In the genomic region with DNA sequence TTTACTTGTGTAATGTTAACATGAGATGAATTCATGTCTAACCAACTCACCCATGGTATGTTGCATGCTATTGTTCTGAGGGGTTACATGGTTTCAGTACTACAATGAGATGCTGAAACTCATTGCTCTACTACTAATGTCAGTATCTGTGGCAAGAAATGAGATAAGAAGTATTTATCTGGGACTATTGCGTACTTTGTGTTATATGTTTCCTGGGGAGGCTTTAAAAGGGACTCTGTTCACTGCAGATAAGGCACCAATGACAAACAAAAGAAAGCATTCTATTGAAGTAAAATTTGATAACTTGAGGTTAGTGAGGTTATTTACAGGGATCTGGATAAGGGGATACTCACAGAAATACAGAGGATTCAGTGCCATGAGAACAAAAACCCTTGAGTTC, we compare ENCODE assay signal across 20 mouse cellular contexts.
DNase-seq lines count a peak whose midpoint lies in the region; ATAC-seq and TF ChIP-seq lines count a peak whose summit lies in the region.
"Had no signal": no experiment of that assay in that cellular context is flagged by ENCODE, and none has a peak within 500 bp of the region (broad histone marks: within the 10 kb centered on the region; RNA-seq: fewer than 3 reads in every experiment).

No protein-coding gene starts in this region.

- no peak overlapping the region for H3K4me3 ChIP-seq in MEL (ENCODE audit: control insufficient read depth in 1 of 2, insufficient read depth in 1 of 2, low read depth in 2 of 2, low read length in 2 of 2)
- H3K4me3 ChIP-seq in liver, embryonic 14.5 days (ENCODE audit: insufficient read depth in 1 of 2, low read depth in 2 of 2, low read length in 2 of 2): no peak overlapping the region
- H3K4me3 ChIP-seq in forebrain, embryonic 10.5 days: no peak overlapping the region
- H3K4me3 ChIP-seq: embryonic facial prominence, embryonic 10.5 days; heart, embryonic 10.5 days; hindbrain, embryonic 13.5 days had no signal

- peak; percentile 72 for DNase-seq in MEL (ENCODE audit: low read depth, low spot score)
- peak; percentile 28 for DNase-seq in c-Kit-positive CD71-positive TER-119-negative erythroid progenitor cells, embryonic 14.5 days (ENCODE audit: low read depth)
- DNase-seq in liver, embryonic 14.5 days (ENCODE audit: low read depth in 3 of 3, low spot score in 3 of 3): peak in 1 of 3 experiments; percentile 28
- DNase-seq in forebrain, embryonic 10.5 days (ENCODE audit: extremely low spot score, low spot score): no peak
- DNase-seq in heart, adult 18-20 months: no peak
- no peak for DNase-seq in yolk sac, embryonic 10.5 days (ENCODE audit: low spot score)
- DNase-seq: adrenal gland, adult 8-10 months; adrenal gland, postnatal 36 days; cerebellum, adult 18-20 months; cerebellum, adult 9-11 months; cerebellum, postnatal 36 days; gastrocnemius, postnatal 36 days; heart, adult 11 months; heart, postnatal 10 days; heart, postnatal 4 days had no signal

- no peak for TF ChIP-seq POLR2A in MEL (IDR thresholded peaks at IDR 0.05; ENCODE audit: control insufficient read depth in 1 of 2, insufficient read depth in 1 of 2, low read depth in 1 of 2, low read length in 2 of 2, poor library complexity in 1 of 2)

- H3K79me2 ChIP-seq in MEL (ENCODE audit: control insufficient read depth, insufficient read depth, low read length, poor library complexity): no peaks in the 10 kb centered on the region

- no peak overlapping the region for H3K27ac ChIP-seq in MEL (ENCODE audit: control insufficient read depth, low read depth, low read length)
- no peak overlapping the region for H3K27ac ChIP-seq in liver, embryonic 14.5 days
- H3K27ac ChIP-seq in forebrain, embryonic 10.5 days: no peak overlapping the region
- H3K27ac ChIP-seq: embryonic facial prominence, embryonic 10.5 days; heart, embryonic 10.5 days; hindbrain, embryonic 13.5 days; hindbrain, postnatal 0 days had no signal

- TF ChIP-seq RAD21 in MEL (IDR thresholded peaks at IDR 0.05; ENCODE audit: low read depth, low read length): no peak

- ATAC-seq in liver, embryonic 14.5 days (ENCODE audit: insufficient read depth): peak; percentile 43; the same call in 1 of the 2 replicates
- ATAC-seq: forebrain, embryonic 14.5 days; hindbrain, postnatal 0 days had no signal

- TF ChIP-seq EP300 in MEL (IDR thresholded peaks at IDR 0.05; ENCODE audit: low read depth in 1 of 2, low read length in 2 of 2): peak; percentile 97 to 98
- TF ChIP-seq EP300 in liver, embryonic 14.5 days (IDR thresholded peaks at IDR 0.05; ENCODE audit: low read depth): peak; percentile 20; the same call in 1 of the 2 replicates

- H3K9me3 ChIP-seq in MEL (replicated peaks; ENCODE audit: insufficient read depth, low read length): no peaks in the 10 kb centered on the region
- no peaks in the 10 kb centered on the region for H3K9me3 ChIP-seq in liver, embryonic 14.5 days (ENCODE audit: control insufficient read depth, low read length)
- peaks cover 9% of the 10 kb centered on the region for H3K9me3 ChIP-seq in forebrain, embryonic 10.5 days

- no peak overlapping the region for H3K9ac ChIP-seq in MEL (ENCODE audit: control insufficient read depth, low read depth, low read length, poor library complexity, severe bottlenecking)
- no peak overlapping the region for H3K9ac ChIP-seq in liver, embryonic 14.5 days (replicated peaks)
- H3K9ac ChIP-seq: hindbrain, embryonic 13.5 days had no signal

- H3K4me2 ChIP-seq in liver, embryonic 14.5 days (ENCODE audit: low read depth): no peak overlapping the region
- H3K4me2 ChIP-seq: hindbrain, embryonic 13.5 days had no signal

- no peaks in the 10 kb centered on the region for H3K27me3 ChIP-seq in MEL (ENCODE audit: control insufficient read depth in 1 of 2, insufficient read depth in 2 of 2, low read length in 2 of 2)
- H3K27me3 ChIP-seq in liver, embryonic 14.5 days (ENCODE audit: control insufficient read depth, insufficient read depth, low read length): no peaks in the 10 kb centered on the region
- no peaks in the 10 kb centered on the region for H3K27me3 ChIP-seq in forebrain, embryonic 10.5 days (ENCODE audit: poor library complexity, severe bottlenecking)
- H3K27me3 ChIP-seq: hindbrain, embryonic 13.5 days had no signal

- 10% methylated on average over 1 of the region's 1 CpGs for WGBS in liver, embryonic 14.5 days (ENCODE audit: insufficient replicate concordance)
- 96% methylated on average over 1 of the region's 1 CpGs for WGBS in forebrain, embryonic 10.5 days

- peaks cover 0 to 12% of the 10 kb centered on the region in 2 experiments; a peak in 2 of 4 replicates for H3K4me1 ChIP-seq in MEL (ENCODE audit: control insufficient read depth in 1 of 2, insufficient read depth in 2 of 2, low read length in 2 of 2)
- H3K4me1 ChIP-seq in liver, embryonic 14.5 days (replicated peaks; ENCODE audit: control insufficient read depth in 2 of 2, insufficient read depth in 2 of 2, low read length in 1 of 2): no peaks in the 10 kb centered on the region
- no peaks in the 10 kb centered on the region for H3K4me1 ChIP-seq in forebrain, embryonic 10.5 days
- H3K4me1 ChIP-seq: embryonic facial prominence, embryonic 10.5 days; heart, embryonic 10.5 days; hindbrain, embryonic 13.5 days had no signal

- H3K36me3 ChIP-seq in MEL (ENCODE audit: control insufficient read depth in 1 of 2, insufficient read depth in 2 of 2, low read length in 2 of 2): peaks cover 0 to 8% of the 10 kb centered on the region in 2 experiments; a peak in 2 of 4 replicates
- H3K36me3 ChIP-seq in liver, embryonic 14.5 days (replicated peaks; ENCODE audit: control insufficient read depth, insufficient read depth, low read depth): no peaks in the 10 kb centered on the region
- H3K36me3 ChIP-seq in forebrain, embryonic 10.5 days (replicated peaks): no peaks in the 10 kb centered on the region
- H3K36me3 ChIP-seq: embryonic facial prominence, embryonic 10.5 days; heart, embryonic 10.5 days; hindbrain, embryonic 13.5 days had no signal

- no peak for TF ChIP-seq CTCF in MEL (IDR thresholded peaks at IDR 0.05 in 2 of 3, conservative IDR thresholded peaks at IDR 0.05 in 1 of 3; ENCODE audit: control insufficient read depth in 1 of 3, insufficient read depth in 1 of 3, low read depth in 2 of 3, low read length in 3 of 3, poor library complexity in 1 of 3, severe bottlenecking in 1 of 3)
- no peak for TF ChIP-seq CTCF in liver, embryonic 14.5 days (IDR thresholded peaks at IDR 0.05; ENCODE audit: low read depth)

TF ChIP-seq in MEL, 35 proteins besides CTCF, POLR2A, EP300 and RAD21 (continues in another document):
- TF ChIP-seq ELF1 (IDR thresholded peaks at IDR 0.05; ENCODE audit: low read depth, low read length) (0 out of 2 replicates have a peak, but pooled peaks have one; percentile 38), USF2 (IDR thresholded peaks at IDR 0.05; ENCODE audit: borderline replicate concordance in 1 of 2, insufficient read depth in 1 of 2, low read depth in 1 of 2, low read length in 2 of 2) (no peak), MAX (IDR thresholded peaks at IDR 0.05; ENCODE audit: low read length) (no peak), BHLHE40 (IDR thresholded peaks at IDR 0.05; ENCODE audit: borderline replicate concordance, low read depth, low read length) (peak; percentile 54; the same call in 1 of the 2 replicates), ZMIZ1 (IDR thresholded peaks at IDR 0.05; ENCODE audit: low read depth, low read length) (no peak), ZKSCAN1 (IDR thresholded peaks at IDR 0.05; ENCODE audit: low read depth, low read length) (no peak), GATA1 (IDR thresholded peaks at IDR 0.05; ENCODE audit: low read depth, low read length) (peak; percentile 98), ZC3H11A (IDR thresholded peaks at IDR 0.05; ENCODE audit: low read depth, low read length) (no peak), UBTF (IDR thresholded peaks at IDR 0.05; ENCODE audit: borderline replicate concordance, insufficient read depth, low read depth, low read length) (no peak), SMC3 (IDR thresholded peaks at IDR 0.05; ENCODE audit: low read depth, low read length) (no peak), NRF1 (IDR thresholded peaks at IDR 0.05; ENCODE audit: insufficient read depth, low read depth, low read length, poor library complexity, severe bottlenecking) (no peak), E2F4 (IDR thresholded peaks at IDR 0.05; ENCODE audit: borderline replicate concordance, low read depth, low read length) (no peak), GABPA (IDR thresholded peaks at IDR 0.05; ENCODE audit: low read depth, low read length) (no peak), MAFK (IDR thresholded peaks at IDR 0.05; ENCODE audit: borderline replicate concordance, low read depth, low read length) (no peak; the same call in 1 of the 2 replicates), CHD2 (IDR thresholded peaks at IDR 0.05; ENCODE audit: low read length) (peak; percentile 40; the same call in 1 of the 2 replicates), JUND (IDR thresholded peaks at IDR 0.05; ENCODE audit: low read depth, low read length) (no peak), KAT2A (conservative IDR thresholded peaks at IDR 0.05; ENCODE audit: low read depth, low read length) (0 out of 2 replicates have a peak, but pooled peaks have one; percentile 35), TBP (IDR thresholded peaks at IDR 0.05; ENCODE audit: low read depth, low read length) (no peak), ZNF384 (IDR thresholded peaks at IDR 0.05; ENCODE audit: low read depth, low read length) (no peak), ETS1 (IDR thresholded peaks at IDR 0.05; ENCODE audit: low read depth, low read length) (peak; percentile 88), TAL1 (IDR thresholded peaks at IDR 0.05; ENCODE audit: low read length) (peak; percentile 78), MYC (IDR thresholded peaks at IDR 0.05; ENCODE audit: low read depth, low read length) (no peak), MYB (IDR thresholded peaks at IDR 0.05; ENCODE audit: low read depth, low read length) (no peak), MXI1 (IDR thresholded peaks at IDR 0.05; ENCODE audit: low read depth, low read length) (peak; percentile 46; the same call in 1 of the 2 replicates), HCFC1 (IDR thresholded peaks at IDR 0.05; ENCODE audit: low read depth, low read length) (peak; percentile 32; the same call in 1 of the 2 replicates), USF1 (IDR thresholded peaks at IDR 0.05; ENCODE audit: low read depth, low read length) (no peak), MAZ (IDR thresholded peaks at IDR 0.05; ENCODE audit: low read depth, low read length) (0 out of 2 replicates have a peak, but pooled peaks have one; percentile 41), RCOR1 (IDR thresholded peaks at IDR 0.05; ENCODE audit: low read depth, low read length) (peak; percentile 94), SIN3A (IDR thresholded peaks at IDR 0.05; ENCODE audit: low read length) (peak; percentile 78), NELFE (IDR thresholded peaks at IDR 0.05; ENCODE audit: low read depth, low read length) (no peak), TCF12 (IDR thresholded peaks at IDR 0.05; ENCODE audit: low read depth, low read length) (peak; percentile 98), POLR2AphosphoS2 (IDR thresholded peaks at IDR 0.05; ENCODE audit: low read length) (no peak)

Comparison
In these comparisons a context has a peak if more than half of its experiments do, and no peak if none do; other contexts are left out.
1. DNase-seq: peak in MEL (single experiment) and c-Kit-positive CD71-positive TER-119-negative erythroid progenitor cells, embryonic 14.5 days (single experiment); none in forebrain, embryonic 10.5 days (single experiment), heart, adult 18-20 months (0 of 2) and yolk sac, embryonic 10.5 days (single experiment).